Mouse (Mus musculus): ENCODE data around the gene Trappc1.

DNA sequence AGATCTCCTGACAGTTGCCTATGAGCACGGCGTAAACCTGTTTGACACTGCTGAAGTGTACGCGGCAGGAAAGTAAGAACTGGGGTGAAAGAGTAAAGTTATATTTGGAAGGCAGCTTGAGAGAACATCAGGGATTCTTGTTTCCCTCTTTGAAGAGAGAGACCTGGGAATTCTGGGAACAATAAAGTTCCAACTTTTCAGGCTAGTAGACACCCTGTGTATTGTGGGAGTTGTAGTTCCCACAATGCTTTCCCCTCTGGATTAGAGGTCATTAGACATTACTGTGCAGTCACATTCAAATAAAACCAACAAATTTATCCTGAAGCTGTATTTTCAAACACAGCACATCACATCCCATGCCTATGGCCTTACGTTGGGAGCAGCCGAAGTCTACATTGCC lies 4.7 kb downstream of the Trappc1 start:
- no peak for TF ChIP-seq CTCF (IDR thresholded peaks at IDR 0.05)
- TF ChIP-seq EP300 (IDR thresholded peaks at IDR 0.05) = no peak
